Mouse (Mus musculus) liver, adult 2 months (tissue): ENCODE data around the gene Map3k5.

Experiments
- CTCF ChIP-seq: fragments of 200-500 bp; IDR thresholded peaks from 2 replicates; pipeline ENCODE4 v1.5.1; 2011; ENCODE audit warnings: low read depth, low read length, control low read depth
- POLR2A ChIP-seq: fragments of 200-500 bp; IDR thresholded peaks from 2 replicates; pipeline ENCODE4 v1.6.1; 2011; ENCODE audit warnings: low read length, control low read depth; ENCODE audit not compliant: insufficient read depth; ENCODE audit errors: extremely low read depth

DNA sequence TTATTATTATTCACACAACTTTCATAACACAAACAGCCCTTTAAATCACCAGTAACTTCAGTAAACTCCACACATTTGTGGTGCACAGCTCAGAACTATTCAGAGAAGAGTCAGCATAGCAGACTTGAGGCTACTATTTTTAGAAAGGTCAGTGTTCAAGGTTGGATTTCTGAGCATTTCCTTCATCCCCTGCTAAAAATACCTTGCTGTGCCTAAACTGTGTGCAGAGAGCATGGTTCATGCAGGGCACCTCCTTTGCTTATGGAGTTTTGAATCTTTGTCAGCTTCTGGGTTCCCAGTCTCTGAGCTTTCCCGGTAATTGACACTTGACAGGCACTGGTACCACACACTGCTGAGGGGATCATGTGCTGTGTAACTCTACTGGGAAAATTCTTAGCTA lies 6.1 kb upstream of the Map3k5 start:
- TF ChIP-seq POLR2A, result no peak
- TF ChIP-seq CTCF, result no peak
